Mouse (Mus musculus) embryo, embryonic 9.5 days (tissue): ENCODE measurements around the gene Smarca5.

Experiments used
- DNase-seq: peaks from one replicate; pipeline ENCODE4 v3.0.0-alpha.2; 2017; ENCODE audit errors: extremely low spot score

The Smarca5 gene

GRCm38 (mm10) chr8:80739155-80739924 is at the start of gene Smarca5:
TSS of gene Smarca5 (minus strand) at chr8:80739497.
- peak; percentile 85 for DNase-seq

GRCm38 (mm10) chr8:80784559-80784958 is 45.3 kb upstream of the Smarca5 start:
- DNase-seq = no peak

GRCm38 (mm10) chr8:80783271-80783670 is 44.0 kb upstream of the Smarca5 start:
- no peak for DNase-seq

- DNase-seq = no peak
Measured at GRCm38 (mm10) chr8:80781338-80781737, 42.0 kb upstream of the Smarca5 start.

GRCm38 (mm10) chr8:80780271-80780670 is 41.0 kb upstream of the Smarca5 start:
- DNase-seq = no peak

GRCm38 (mm10) chr8:80776436-80776835 is 37.1 kb upstream of the Smarca5 start:
- no peak for DNase-seq

- no peak for DNase-seq
Measured at GRCm38 (mm10) chr8:80772732-80773460, 33.6 kb upstream of the Smarca5 start.

GRCm38 (mm10) chr8:80768451-80768850 is 29.2 kb upstream of the Smarca5 start:
- DNase-seq = no peak

- peak; percentile 84 for DNase-seq
Measured at GRCm38 (mm10) chr8:80753017-80753715, 13.9 kb upstream of the Smarca5 start.

- no peak for DNase-seq
Measured at GRCm38 (mm10) chr8:80752429-80752828, 13.1 kb upstream of the Smarca5 start.

GRCm38 (mm10) chr8:80749091-80749490 is 9.8 kb upstream of the Smarca5 start:
- DNase-seq = no peak

- DNase-seq = no peak
Measured at GRCm38 (mm10) chr8:80739932-80740331, 635 bp upstream of the Smarca5 start.

- DNase-seq = peak; percentile 68
Measured at GRCm38 (mm10) chr8:80738388-80739154, 726 bp downstream of the Smarca5 start.

- DNase-seq = no peak
Measured at GRCm38 (mm10) chr8:80738046-80738387, 1.3 kb downstream of the Smarca5 start.

GRCm38 (mm10) chr8:80732326-80732725 is 7.0 kb downstream of the Smarca5 start:
- no peak for DNase-seq

GRCm38 (mm10) chr8:80714461-80714860 is 24.8 kb downstream of the Smarca5 start:
- no peak for DNase-seq

- no peak for DNase-seq
Measured at GRCm38 (mm10) chr8:80710670-80711400, 28.5 kb downstream of the Smarca5 start.

GRCm38 (mm10) chr8:80688141-80688540 is 51.2 kb downstream of the Smarca5 start:
- peak; percentile 51 for DNase-seq

- DNase-seq = no peak
Measured at GRCm38 (mm10) chr8:80683756-80684335, 55.5 kb downstream of the Smarca5 start.

GRCm38 (mm10) chr8:80682594-80682993 is 56.7 kb downstream of the Smarca5 start:
- no peak for DNase-seq
